Mouse (Mus musculus) megakaryocyte, embryonic 14.5 days (primary cell): ENCODE results near the gene Rab3gap2.

Experiments used
- FLI1 ChIP-seq: IDR thresholded peaks from 2 replicates; pipeline ENCODE4 v1.6.1; 2012; ENCODE audit warnings: low read length, inconsistent platforms, mixed read lengths
- GATA1 ChIP-seq: IDR thresholded peaks from 3 replicates; pipeline ENCODE4 v1.6.1; 2012; ENCODE audit warnings: mixed read lengths, low read length, inconsistent platforms, borderline replicate concordance

DNA sequence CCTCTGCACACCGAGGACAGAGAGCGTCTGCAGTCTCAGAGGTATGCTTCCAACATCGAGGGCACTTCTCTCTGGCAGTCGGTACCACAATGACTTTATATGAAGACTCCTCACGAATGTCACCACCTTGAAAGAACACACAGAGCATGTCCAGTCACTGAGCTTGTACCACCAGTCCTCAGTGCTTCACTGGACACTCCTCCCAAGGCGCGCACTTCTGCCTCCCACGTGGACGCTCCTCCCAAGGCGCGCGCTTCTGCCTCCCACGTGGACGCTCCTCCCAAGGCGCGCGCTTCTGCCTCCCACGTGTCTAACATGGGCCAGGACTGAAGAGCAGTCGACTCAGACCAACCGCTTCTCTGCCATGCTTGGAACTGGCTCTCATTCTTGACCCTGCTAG is 83.1 kb downstream of the Rab3gap2 start:
- TF ChIP-seq FLI1: no peak
- no peak for TF ChIP-seq GATA1
